Mouse (Mus musculus) liver, embryonic 11.5 days (tissue): ENCODE data around the gene Psme3. TPM values are rescaled to one million over a fixed set of nuclear protein-coding genes. Genes with fewer than 3 reads are reported as not detected.
"Not testable (repeated sequence)": the region's sequence is repeated elsewhere in the genome, so short reads cannot be mapped to it uniquely, and the experiment has no call there.

Experiments used
- ATAC-seq: fragments of 200-750 bp; cut with Nextera tagmentation; replicated peaks from 2 replicates; pipeline ENCODE4 v1.8.0; 2017; ENCODE audit warnings: moderate number of reproducible peaks, mild to moderate bottlenecking, moderate TSS enrichment, moderate library complexity; ENCODE audit not compliant: low FRiP score
- DNase-seq: peaks from one replicate; pipeline ENCODE4 v3.0.0-alpha.2; 2017; ENCODE audit warnings: low spot score
- H3K27ac ChIP-seq: fragments of 300-500 bp; sonication (generic); 2 replicates; pipeline ENCODE4 v1.5.1; 2014; ENCODE audit warnings: mild to moderate bottlenecking, low read depth, low read length, control low read depth
- H3K27me3 ChIP-seq: fragments of 300-500 bp; sonication (generic); replicated peaks from 2 replicates; pipeline ENCODE4 v1.6.1; 2014; ENCODE audit warnings: low read length, mixed read lengths; ENCODE audit not compliant: control insufficient read depth, insufficient read depth
- H3K36me3 ChIP-seq: fragments of 300-500 bp; sonication (generic); 2 replicates; pipeline ENCODE4 v1.6.1; 2014; ENCODE audit warnings: mild to moderate bottlenecking, low read length, moderate library complexity, mixed read lengths; ENCODE audit not compliant: control insufficient read depth, insufficient read depth
- H3K4me1 ChIP-seq: fragments of 300-500 bp; sonication (generic); replicated peaks from 2 replicates; pipeline ENCODE4 v1.6.1; 2014; ENCODE audit warnings: low read length, mixed read lengths; ENCODE audit not compliant: control insufficient read depth, insufficient read depth
- H3K4me2 ChIP-seq: fragments of 300-500 bp; sonication (generic); 2 replicates; pipeline ENCODE4 v1.6.1; 2014; ENCODE audit warnings: mild to moderate bottlenecking, control low read depth, moderate library complexity
- H3K4me3 ChIP-seq: fragments of 300-500 bp; sonication (generic); 2 replicates; pipeline ENCODE4 v1.5.1; 2014; ENCODE audit warnings: low read depth, low read length, control low read depth
- H3K9ac ChIP-seq: fragments of 300-500 bp; sonication (generic); 2 replicates; pipeline ENCODE4 v1.6.1; 2014; ENCODE audit warnings: low read depth, low read length, control low read depth
- H3K9me3 ChIP-seq: fragments of 300-500 bp; sonication (generic); 2 replicates; pipeline ENCODE4 v1.6.1; 2016; ENCODE audit warnings: low read length, inconsistent platforms, mixed read lengths; ENCODE audit not compliant: control insufficient read depth
- WGBS: fragments of 180-500 bp; shearing (Covaris S2); extraction: QIAGEN DNeasy Blood & Tissue Kit; methylation state at CpG from one replicate; pipeline ENCODE4 v1.1.7; 2014; 5-methylcytosine and 5-hydroxymethylcytosine counted together
- polyA plus RNA-seq: library from polyadenylated mRNA; unstranded; fragments of >200 nt; fragmentation: Nextera tagmentation; extraction: Ambion mirVana; gene quantifications from 2 replicates; pipeline ENCODE4 v1.2.1, GENCODE M21; 2014

The Psme3 gene
- polyA plus RNA-seq, 1 experiment from 2014 or later: 201 TPM

- no peaks in the 10 kb centered on the region for H3K9me3 ChIP-seq
- H3K9ac ChIP-seq: no peak within 1 kb of the TSS
- 91% methylated on average over 5 of the region's 5 CpGs for WGBS
- no peak within 1 kb of the TSS for H3K27ac ChIP-seq
- no peaks in the 10 kb centered on the region for H3K4me1 ChIP-seq
- no peak within 1 kb of the TSS for H3K4me2 ChIP-seq
- H3K4me3 ChIP-seq: no peak within 1 kb of the TSS
- no peak for ATAC-seq
- no peak for DNase-seq
- H3K27me3 ChIP-seq: no peaks in the 10 kb centered on the region
- peaks cover 54% of the 10 kb centered on the region for H3K36me3 ChIP-seq
These were observed 8.8 kb downstream of the Psme3 start, which contains the start of gene Aoc2 for GRCm38 (mm10) chr11:101324763-101325162. Gene Aoc2 (plus strand): TSS chr11:101325063.

DNA sequence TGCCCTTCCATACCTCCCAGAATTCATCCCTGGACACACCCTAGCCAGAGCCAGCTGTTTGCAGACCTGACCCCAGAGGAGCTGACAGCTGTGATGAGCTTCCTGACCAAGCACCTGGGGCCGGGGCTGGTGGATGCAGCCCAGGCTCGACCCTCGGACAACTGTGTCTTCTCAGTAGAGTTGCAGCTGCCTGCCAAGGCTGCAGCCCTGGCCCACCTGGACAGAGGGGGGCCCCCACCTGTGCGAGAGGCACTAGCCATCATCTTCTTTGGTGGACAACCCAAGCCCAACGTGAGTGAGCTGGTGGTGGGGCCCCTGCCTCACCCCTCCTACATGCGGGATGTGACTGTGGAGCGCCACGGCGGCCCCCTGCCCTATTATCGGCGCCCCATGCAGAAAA lies 9.2 kb downstream of the Psme3 start:
- H3K4me1 ChIP-seq, H3K9me3 ChIP-seq, ATAC-seq, H3K4me2 ChIP-seq, H3K4me3 ChIP-seq, DNase-seq, H3K27me3 ChIP-seq, H3K9ac ChIP-seq, H3K27ac ChIP-seq: not testable (repeated sequence)
- H3K36me3 ChIP-seq: peaks cover 50% of the 10 kb centered on the region
- WGBS: 87% methylated on average over 11 of the region's 11 CpGs

DNA sequence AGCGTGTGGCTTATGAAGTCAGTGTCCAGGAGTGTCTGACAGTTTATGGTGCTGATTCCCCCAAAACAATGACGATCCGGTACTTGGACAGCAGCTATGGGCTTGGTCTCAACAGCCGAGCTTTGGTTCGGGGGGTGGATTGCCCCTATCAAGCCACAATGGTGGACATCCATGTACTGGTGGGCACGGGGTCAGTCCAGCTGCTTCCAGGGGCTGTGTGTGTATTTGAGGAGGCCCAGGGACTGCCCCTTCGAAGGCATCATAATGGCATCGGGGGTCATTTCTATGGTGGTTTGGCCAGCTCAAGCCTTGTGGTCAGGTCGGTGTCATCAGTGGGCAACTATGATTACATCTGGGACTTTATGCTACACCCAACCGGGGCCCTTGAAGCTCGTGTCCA lies 10.1 kb downstream of the Psme3 start:
- 84% methylated on average over 11 of the region's 11 CpGs for WGBS
- H3K9me3 ChIP-seq: no peaks in the 10 kb centered on the region
- ATAC-seq (no peak), DNase-seq (no peak)
- H3K36me3 ChIP-seq: peaks cover 41% of the 10 kb centered on the region
- no peak overlapping the region for H3K4me2 ChIP-seq
- no peak overlapping the region for H3K4me3 ChIP-seq
- no peak overlapping the region for H3K9ac ChIP-seq
- H3K4me1 ChIP-seq: no peaks in the 10 kb centered on the region
- H3K27ac ChIP-seq: no peak overlapping the region
- H3K27me3 ChIP-seq: no peaks in the 10 kb centered on the region

DNA sequence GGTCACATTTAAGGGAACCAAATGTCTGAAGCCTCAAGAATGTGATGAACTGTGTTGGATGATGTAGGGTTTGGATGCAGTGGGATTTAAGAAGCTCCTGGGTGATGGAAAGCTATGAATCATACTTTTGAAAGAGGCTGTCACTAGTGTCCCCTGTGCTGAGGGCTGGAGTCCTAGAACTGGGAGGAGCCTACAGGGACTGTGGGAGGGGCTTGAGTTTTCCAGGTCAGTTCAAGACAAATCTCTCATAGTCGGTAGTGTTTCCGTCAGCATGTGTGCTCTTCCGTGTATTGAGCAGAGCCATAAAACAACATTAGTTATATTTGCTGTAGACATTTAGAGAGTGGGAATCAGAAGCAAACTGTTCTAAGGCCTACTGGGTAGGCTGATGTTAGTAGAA lies 11.3 kb downstream of the Psme3 start:
- no peak overlapping the region for H3K4me2 ChIP-seq
- no peak overlapping the region for H3K27ac ChIP-seq
- WGBS: 56% methylated on average over 3 of the region's 3 CpGs
- no peaks in the 10 kb centered on the region for H3K27me3 ChIP-seq
- no peak overlapping the region for H3K9ac ChIP-seq
- no peak overlapping the region for H3K4me3 ChIP-seq
- no peaks in the 10 kb centered on the region for H3K4me1 ChIP-seq
- no peaks in the 10 kb centered on the region for H3K9me3 ChIP-seq
- peaks cover 30% of the 10 kb centered on the region for H3K36me3 ChIP-seq
- ATAC-seq: no peak
- DNase-seq: no peak

GRCm38 (mm10) chr11:101328941-101329635 lies 13.1 kb downstream of the Psme3 start:
- H3K27ac ChIP-seq: no peak overlapping the region
- no peaks in the 10 kb centered on the region for H3K9me3 ChIP-seq
- DNase-seq (no peak), ATAC-seq (no peak)
- WGBS: 89% methylated on average over 6 of the region's 6 CpGs
- H3K9ac ChIP-seq: no peak overlapping the region
- no peak overlapping the region for H3K4me2 ChIP-seq
- H3K36me3 ChIP-seq: peaks cover 13% of the 10 kb centered on the region
- H3K27me3 ChIP-seq: no peaks in the 10 kb centered on the region
- no peak overlapping the region for H3K4me3 ChIP-seq
- no peaks in the 10 kb centered on the region for H3K4me1 ChIP-seq

GRCm38 (mm10) chr11:101330371-101330924 lies 14.4 kb downstream of the Psme3 start, which contains the start of gene Aoc3:
Gene Aoc3 (plus strand): TSS chr11:101330605.
- WGBS: 84% methylated on average over 7 of the region's 7 CpGs
- Histone ChIP-seq H3K9ac (no peak within 1 kb of the TSS), H3K9me3 (no peaks in the 10 kb centered on the region), H3K4me2 (no peak within 1 kb of the TSS), H3K36me3 (no peaks in the 10 kb centered on the region; the same call in 1 of the 2 replicates), H3K27me3 (no peaks in the 10 kb centered on the region), H3K27ac (no peak within 1 kb of the TSS), H3K4me1 (0 out of 2 replicates have a peak, but pooled peaks cover 3% of the 10 kb centered on the region), H3K4me3 (no peak within 1 kb of the TSS)
- ATAC-seq (no peak), DNase-seq (no peak)

GRCm38 (mm10) chr11:101330961-101331360 lies 14.9 kb downstream of the Psme3 start:
- not testable (repeated sequence) for H3K9me3 ChIP-seq, H3K4me1 ChIP-seq, H3K27me3 ChIP-seq, H3K9ac ChIP-seq, ATAC-seq, H3K27ac ChIP-seq, H3K36me3 ChIP-seq, H3K4me3 ChIP-seq, H3K4me2 ChIP-seq, DNase-seq
- 80% methylated on average over 6 of the region's 6 CpGs for WGBS

- H3K4me3 ChIP-seq: no peak overlapping the region
- no peak overlapping the region for H3K27ac ChIP-seq
- no peaks in the 10 kb centered on the region for H3K27me3 ChIP-seq
- no peak overlapping the region for H3K9ac ChIP-seq
- H3K9me3 ChIP-seq: no peaks in the 10 kb centered on the region
- WGBS: 79% methylated on average over 3 of the region's 3 CpGs
- no peak overlapping the region for H3K4me2 ChIP-seq
- no peak for ATAC-seq
- no peak for DNase-seq
- H3K4me1 ChIP-seq: peaks cover 5% of the 10 kb centered on the region
- no peaks in the 10 kb centered on the region; the same call in 1 of the 2 replicates for H3K36me3 ChIP-seq
These were observed 16.5 kb downstream of the Psme3 start for GRCm38 (mm10) chr11:101332537-101332936.

- 45% methylated on average over 10 of the region's 10 CpGs for WGBS
- H3K4me1 ChIP-seq: peaks cover 9% of the 10 kb centered on the region
- ATAC-seq (no peak), DNase-seq (no peak)
- no peak overlapping the region for H3K9ac ChIP-seq
- no peak overlapping the region for H3K4me2 ChIP-seq
- H3K36me3 ChIP-seq: no peaks in the 10 kb centered on the region
- H3K27me3 ChIP-seq: no peaks in the 10 kb centered on the region
- no peak overlapping the region for H3K4me3 ChIP-seq
- H3K9me3 ChIP-seq: no peaks in the 10 kb centered on the region
- H3K27ac ChIP-seq: no peak overlapping the region
These were observed 18.0 kb downstream of the Psme3 start for GRCm38 (mm10) chr11:101334023-101334422.
